Mouse (Mus musculus) adrenal gland, postnatal 10 days (tissue): ENCODE results near the gene Lmln. TPM values are rescaled to one million over a fixed set of nuclear protein-coding genes. Genes with fewer than 3 reads are reported as not detected.
"Not testable (repeated sequence)": the region's sequence is repeated elsewhere in the genome, so short reads cannot be mapped to it uniquely, and the experiment has no call there.

Source experiments
- DNase-seq: peaks from one replicate; pipeline ENCODE4 v3.0.0; 2021; ENCODE audit warnings: mixed read lengths
- long read RNA-seq, 2 experiments: library from polyadenylated mRNA; stranded (forward); transcript quantifications; one replicate each; pipeline ENCODE4 v2.0.0; 2021
- total RNA-seq, 2 experiments: library from RNA; stranded (reverse); gene quantifications; 2 replicates each; pipeline ENCODE4 v1.2.3; 2021

Gene Lmln
- 1 to 10 TPM; 5.5 to 9.9 TPM for total RNA-seq
- long read RNA-seq, experiment 1, partial matches to known transcripts, result 0 of 11 reads
- long read RNA-seq, experiment 1, other reads (novel, unspliced or antisense), result 11 of 11 reads
- long read RNA-seq, experiment 2, full-length matches to known transcripts, result 2 of 8 reads
- long read RNA-seq, experiment 2, partial matches to known transcripts, result 0 of 8 reads
- long read RNA-seq, experiment 2, other reads (novel, unspliced or antisense), result 6 of 8 reads

DNA sequence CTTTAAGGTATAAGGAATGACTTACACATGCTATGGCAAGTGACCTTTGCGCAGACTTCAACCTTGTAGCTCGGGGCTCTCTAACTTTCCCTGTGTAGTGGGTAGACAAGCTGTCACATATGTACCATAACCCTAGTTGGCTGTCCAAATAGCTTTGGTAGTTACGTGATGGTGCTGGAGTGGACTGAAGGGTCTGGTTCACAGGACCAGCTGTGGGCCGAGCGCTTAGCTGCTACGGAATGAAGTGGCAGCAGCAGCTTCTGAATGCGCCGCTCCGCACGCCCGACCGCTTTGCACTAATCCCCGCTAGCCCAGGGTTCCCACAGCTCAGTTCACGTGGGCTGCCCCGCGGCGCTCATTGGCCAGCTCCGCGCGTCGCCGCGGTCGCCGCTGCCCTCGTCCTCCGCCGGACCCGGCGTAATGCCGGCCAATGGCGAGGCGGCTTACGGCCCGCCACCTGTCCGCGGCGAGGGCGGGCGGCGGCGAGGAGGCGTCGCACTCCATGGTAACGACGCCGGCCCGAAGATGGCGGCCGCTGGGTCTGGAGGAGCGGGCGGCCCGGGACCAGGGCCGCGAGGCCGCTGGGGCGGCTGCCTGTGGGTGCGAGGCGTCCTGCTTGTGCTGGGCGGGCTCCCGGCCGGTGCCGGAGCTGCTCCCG lies at the start of gene Lmln:
Gene Lmln, plus strand, starts transcription at position 498 of the 658 bp plus-strand sequence.
- DNase-seq, result peak; percentile 95

- DNase-seq, result no peak
These were observed 48.5 kb upstream of the Lmln start for GRCm38 (mm10) chr16:33013801-33014200.

DNA sequence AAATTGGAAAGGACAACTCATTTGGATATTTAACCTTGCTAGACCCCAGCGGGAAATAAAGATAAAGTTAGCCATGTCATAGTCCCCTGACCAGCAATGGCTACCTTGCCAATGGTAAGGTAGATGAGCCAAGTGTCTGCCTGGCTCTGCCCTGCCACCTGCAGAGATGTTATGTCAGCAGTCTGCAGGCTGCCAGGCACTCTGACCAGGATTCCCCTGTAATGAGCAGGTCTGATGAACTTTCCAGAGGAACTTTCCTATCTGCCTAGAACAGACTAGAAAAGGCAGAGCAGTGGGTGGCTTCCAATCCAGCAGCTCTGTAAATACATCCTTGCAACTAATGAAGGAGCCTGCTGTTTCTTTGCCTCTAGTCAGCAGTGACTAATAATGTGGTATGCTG lies 47.4 kb upstream of the Lmln start:
- no peak for DNase-seq

GRCm38 (mm10) chr16:33015396-33015907 lies 46.9 kb upstream of the Lmln start:
- DNase-seq, result no peak

DNA sequence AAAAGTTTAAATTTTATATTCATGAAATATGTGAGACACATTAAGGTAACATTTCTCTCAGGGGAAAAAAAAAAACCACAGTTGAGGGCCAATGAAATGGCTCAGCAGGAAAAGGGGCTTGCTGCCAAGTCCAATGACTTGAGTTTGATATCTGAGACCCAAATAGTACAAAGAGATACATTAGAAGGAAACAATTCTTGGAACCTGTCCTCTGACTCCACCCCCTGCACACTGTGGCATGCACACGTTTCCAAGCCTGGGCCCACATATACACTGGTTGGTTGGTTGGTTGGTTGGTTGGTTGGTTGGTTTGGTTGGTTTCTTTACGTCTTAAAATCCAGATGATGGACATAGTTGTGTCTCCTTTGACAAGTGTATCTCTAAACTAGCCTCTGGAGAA lies 46.3 kb upstream of the Lmln start:
- no peak for DNase-seq

GRCm38 (mm10) chr16:33017677-33018349 lies 44.5 kb upstream of the Lmln start:
- DNase-seq, result no peak

- DNase-seq, result peak; percentile 58
These were observed 43.1 kb upstream of the Lmln start for GRCm38 (mm10) chr16:33019117-33019770.

GRCm38 (mm10) chr16:33021381-33021780 lies 40.9 kb upstream of the Lmln start:
- peak; percentile 36 for DNase-seq

GRCm38 (mm10) chr16:33023750-33024149 lies 38.6 kb upstream of the Lmln start:
- DNase-seq, result peak; percentile 94

- no peak for DNase-seq
These were observed 37.7 kb upstream of the Lmln start for GRCm38 (mm10) chr16:33024456-33025104.

DNA sequence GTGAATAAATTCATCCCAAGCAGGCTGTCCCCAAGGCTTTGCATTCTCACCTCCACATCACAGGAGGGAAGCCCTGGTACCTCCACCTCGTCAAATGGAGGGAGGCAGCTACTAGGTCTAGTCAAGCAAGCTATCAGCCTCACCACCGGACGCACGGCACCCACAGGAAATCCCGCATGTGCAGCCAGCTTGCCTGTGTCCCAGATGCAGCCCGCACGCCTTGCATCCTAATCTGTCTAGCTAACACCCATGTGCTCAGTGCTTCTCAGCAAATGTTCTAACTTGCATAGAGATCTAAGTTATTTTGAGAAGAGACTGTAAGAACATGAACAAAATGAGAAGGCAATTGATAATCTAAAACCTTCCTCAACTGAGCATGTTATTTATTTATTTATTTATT lies 36.0 kb upstream of the Lmln start:
- no peak for DNase-seq

- DNase-seq, result no peak
These were observed 26.3 kb upstream of the Lmln start for GRCm38 (mm10) chr16:33036006-33036405.

GRCm38 (mm10) chr16:33042682-33043081 lies 19.6 kb upstream of the Lmln start:
- no peak for DNase-seq

- DNase-seq, result no peak
These were observed 19.1 kb upstream of the Lmln start for GRCm38 (mm10) chr16:33043268-33043667.

DNA sequence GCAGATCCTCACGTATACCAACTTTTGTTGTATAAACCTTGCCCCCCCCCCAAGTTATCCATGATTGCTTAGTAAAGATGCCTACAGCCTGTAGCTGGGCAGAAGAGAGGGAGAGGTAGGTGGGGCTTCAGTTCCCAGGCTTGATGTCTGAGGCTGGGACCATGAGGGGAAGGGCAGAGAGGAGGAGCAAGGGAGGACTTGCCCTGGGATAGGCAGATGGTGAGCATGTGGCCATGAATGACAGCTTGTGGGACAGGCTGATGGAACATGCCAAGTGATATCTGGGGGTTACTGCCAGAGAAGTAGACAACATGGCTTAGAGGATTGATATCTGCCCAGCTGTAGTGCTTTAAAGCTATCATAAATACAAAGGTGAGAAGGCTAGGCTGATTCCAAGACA lies 14.3 kb upstream of the Lmln start:
- DNase-seq, result no peak

DNA sequence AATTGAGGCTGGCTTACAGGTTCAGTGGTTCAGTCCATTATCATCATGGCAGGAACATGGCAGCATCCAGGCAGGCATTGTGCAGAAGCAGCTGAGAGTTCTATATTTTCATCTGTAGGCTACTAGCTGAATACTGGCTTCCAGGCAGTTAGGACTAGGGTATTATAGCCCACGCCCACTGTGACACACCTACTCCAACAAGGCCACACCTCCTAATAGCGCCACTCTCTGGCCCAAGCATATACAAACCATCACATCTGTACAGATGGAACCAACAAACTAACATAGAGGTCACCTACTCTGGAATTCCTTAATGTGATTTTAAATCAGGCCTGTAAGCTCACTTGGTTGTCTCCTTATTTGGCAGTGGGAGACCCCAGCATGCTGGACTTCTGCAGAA lies 13.6 kb upstream of the Lmln start:
- no peak for DNase-seq

DNA sequence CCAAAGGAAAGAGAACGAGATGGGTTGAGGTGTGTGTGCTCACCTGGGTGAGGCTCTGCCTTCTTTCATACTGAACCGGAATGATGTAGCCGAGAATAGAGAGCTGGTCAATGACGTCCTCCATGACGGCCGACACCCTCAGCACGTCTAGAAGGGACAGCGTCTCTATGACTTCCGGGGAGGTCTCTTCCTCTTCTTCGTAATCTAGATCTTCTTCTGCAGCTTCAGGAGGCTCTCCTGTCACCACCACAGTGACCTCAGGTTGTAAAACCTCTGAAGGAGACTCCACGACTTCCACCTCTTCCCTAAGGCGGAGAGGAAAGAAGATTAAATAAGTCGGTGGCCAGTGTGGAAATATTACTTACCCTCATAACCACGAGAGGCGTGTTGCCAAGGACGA lies 12.5 kb upstream of the Lmln start:
- DNase-seq, result no peak

DNA sequence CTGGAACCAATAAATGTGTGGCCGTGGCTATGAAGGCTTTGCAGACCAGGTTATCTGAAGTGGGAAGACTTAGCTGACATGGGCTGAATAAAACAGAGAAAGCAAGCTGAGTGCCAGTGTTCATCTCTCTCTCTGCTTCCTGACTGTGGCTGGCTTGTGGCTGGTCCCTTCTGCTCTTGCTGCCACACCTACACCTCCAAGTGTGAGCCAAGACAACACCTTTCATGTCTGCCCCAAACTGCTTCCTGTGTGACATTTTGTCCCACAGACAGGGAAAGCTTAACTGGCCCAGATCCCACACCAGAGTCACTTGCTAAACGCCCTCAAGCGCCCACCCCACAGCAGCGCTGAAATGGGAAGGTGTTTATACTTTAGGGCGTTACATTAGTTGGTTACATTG lies 9.2 kb upstream of the Lmln start:
- no peak for DNase-seq

GRCm38 (mm10) chr16:33054927-33055326 lies 7.4 kb upstream of the Lmln start:
- not testable (repeated sequence) for DNase-seq

- no peak for DNase-seq
These were observed 6.7 kb upstream of the Lmln start for GRCm38 (mm10) chr16:33055655-33056054.

DNA sequence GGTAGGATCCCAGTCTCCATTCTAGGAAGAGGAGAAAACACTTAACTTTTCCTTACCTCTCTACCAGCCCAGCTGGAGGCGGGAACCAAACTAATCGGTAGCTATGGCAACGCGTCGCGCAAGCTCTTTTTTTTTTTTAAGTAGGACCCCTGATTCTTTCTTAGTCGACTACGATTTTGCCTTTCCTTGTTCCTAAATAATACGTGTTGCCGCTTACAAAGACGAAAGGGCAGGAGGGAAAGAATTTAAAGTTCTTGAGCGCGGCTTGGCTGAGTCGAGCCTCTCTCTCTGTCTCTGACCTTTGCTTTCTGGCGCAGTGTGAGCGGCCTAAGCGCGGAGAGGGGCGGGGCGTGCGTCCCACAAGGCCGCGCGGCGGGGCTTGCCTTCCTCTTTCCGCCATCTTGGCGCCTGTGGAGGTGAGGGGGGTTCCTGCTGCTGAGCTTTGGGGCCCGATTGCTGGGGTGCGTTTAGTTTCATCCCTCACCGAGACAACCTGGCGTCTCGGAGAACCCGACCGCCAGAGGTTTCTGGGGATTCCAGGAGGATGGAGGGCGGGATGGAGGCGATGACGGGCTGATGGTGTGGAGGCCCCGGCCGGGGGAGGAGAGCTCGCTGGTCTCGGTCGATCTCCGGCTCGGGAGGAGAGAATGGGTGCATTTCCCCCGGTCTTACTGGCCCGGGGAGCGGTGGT lies 6.1 kb upstream of the Lmln start, which contains the start of the genes Iqcg and Rpl35a:
Gene Iqcg, minus strand, starts transcription at position 124 of the 691 bp plus-strand sequence.
Gene Rpl35a, plus strand, starts transcription at position 359 of the 691 bp plus-strand sequence.
- peak; percentile 94 for DNase-seq
